Mouse (Mus musculus) kidney, embryonic 15.5 days (tissue): ENCODE results near the gene Herc2. TPM values are rescaled to one million over a fixed set of nuclear protein-coding genes. Genes with fewer than 3 reads are reported as not detected.

Source experiments
- ATAC-seq: fragments of 200-750 bp; cut with Nextera tagmentation; replicated peaks from 2 replicates; pipeline ENCODE4 v1.8.0; 2017; ENCODE audit warnings: moderate TSS enrichment; ENCODE audit not compliant: low FRiP score
- H3K27ac ChIP-seq: fragments of 300-500 bp; sonication (generic); 2 replicates; pipeline ENCODE4 v1.5.1; 2015; ENCODE audit warnings: mild to moderate bottlenecking, inconsistent platforms
- H3K27me3 ChIP-seq: fragments of 300-500 bp; sonication (generic); 2 replicates; pipeline ENCODE4 v1.6.1; 2015; ENCODE audit warnings: inconsistent platforms
- H3K36me3 ChIP-seq: fragments of 300-500 bp; sonication (generic); 2 replicates; pipeline ENCODE4 v1.6.1; 2015; ENCODE audit warnings: inconsistent platforms
- H3K4me1 ChIP-seq: fragments of 300-500 bp; sonication (generic); 2 replicates; pipeline ENCODE4 v1.6.1; 2015; ENCODE audit warnings: inconsistent platforms
- H3K4me2 ChIP-seq: fragments of 300-500 bp; sonication (generic); 2 replicates; pipeline ENCODE4 v1.6.1; 2015; ENCODE audit warnings: moderate library complexity, mild to moderate bottlenecking, inconsistent platforms
- H3K4me3 ChIP-seq: fragments of 300-500 bp; sonication (generic); replicated peaks from 2 replicates; pipeline ENCODE4 v1.5.1; 2015; ENCODE audit warnings: mild to moderate bottlenecking, inconsistent platforms
- H3K9ac ChIP-seq: fragments of 300-500 bp; sonication (generic); 2 replicates; pipeline ENCODE4 v1.6.1; 2015; ENCODE audit warnings: mild to moderate bottlenecking, inconsistent platforms
- H3K9me3 ChIP-seq: fragments of 300-500 bp; sonication (generic); replicated peaks from 2 replicates; pipeline ENCODE4 v1.6.1; 2016; ENCODE audit warnings: inconsistent platforms
- WGBS: fragments of 180-500 bp; shearing (Covaris S2); methylation state at CpG from one replicate; pipeline ENCODE4 v1.1.7; 2015; ENCODE audit warnings: mixed read lengths; 5-methylcytosine and 5-hydroxymethylcytosine counted together
- polyA plus RNA-seq: library from polyadenylated mRNA; unstranded; fragments of >200 nt; fragmentation: Nextera tagmentation; extraction: Ambion mirVana; gene quantifications from 2 replicates; pipeline ENCODE4 v1.2.1, GENCODE M21; 2015

Herc2 gene
- polyA plus RNA-seq, 1 experiment from 2014 or later = 24.3 TPM

DNA sequence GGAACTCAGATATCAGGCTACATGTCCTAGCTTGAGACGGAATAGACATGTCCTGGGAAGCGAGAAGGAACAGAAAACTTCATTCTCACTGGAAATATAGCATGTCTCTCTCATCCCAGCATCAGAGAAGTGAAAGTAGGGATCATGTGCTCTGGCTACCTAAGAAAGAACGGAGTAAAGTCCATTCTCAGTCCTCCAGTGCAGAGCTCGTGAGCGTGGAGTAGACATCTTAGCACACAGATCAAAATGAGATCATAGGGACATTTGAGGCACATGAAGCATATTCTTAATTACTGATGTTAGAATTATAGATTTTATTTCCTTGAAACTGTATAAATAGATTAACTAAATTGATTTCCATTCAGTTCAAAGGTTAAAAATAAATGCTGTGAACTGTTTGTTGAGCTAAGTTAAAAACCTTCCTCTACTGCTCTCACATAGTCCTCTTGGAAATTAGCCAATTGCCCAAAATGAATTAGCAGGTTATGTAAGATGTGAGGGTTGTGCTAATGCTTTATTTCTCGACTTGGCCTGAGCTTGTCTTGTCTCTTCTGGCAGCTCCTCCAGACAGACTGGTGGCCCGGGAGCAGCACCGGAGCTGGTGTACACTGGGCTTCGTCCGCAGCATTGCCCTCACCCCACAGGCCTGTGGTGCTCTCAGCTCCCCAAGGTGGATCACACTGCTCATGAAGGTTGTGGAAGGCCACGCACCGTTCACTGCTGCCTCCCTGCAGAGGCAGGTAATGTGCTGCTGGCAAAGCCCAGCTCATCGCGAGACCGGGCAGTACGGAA, 102.1 kb downstream of the Herc2 start:
- H3K4me2 ChIP-seq = no peak overlapping the region
- no peak overlapping the region for H3K27ac ChIP-seq
- no peak for ATAC-seq
- no peak overlapping the region for H3K9ac ChIP-seq
- no peaks in the 10 kb centered on the region for H3K4me1 ChIP-seq
- WGBS = 92% methylated on average over 16 of the region's 16 CpGs
- H3K9me3 ChIP-seq = no peaks in the 10 kb centered on the region
- H3K4me3 ChIP-seq = no peak overlapping the region
- peaks cover 83% of the 10 kb centered on the region for H3K36me3 ChIP-seq
- no peaks in the 10 kb centered on the region for H3K27me3 ChIP-seq

DNA sequence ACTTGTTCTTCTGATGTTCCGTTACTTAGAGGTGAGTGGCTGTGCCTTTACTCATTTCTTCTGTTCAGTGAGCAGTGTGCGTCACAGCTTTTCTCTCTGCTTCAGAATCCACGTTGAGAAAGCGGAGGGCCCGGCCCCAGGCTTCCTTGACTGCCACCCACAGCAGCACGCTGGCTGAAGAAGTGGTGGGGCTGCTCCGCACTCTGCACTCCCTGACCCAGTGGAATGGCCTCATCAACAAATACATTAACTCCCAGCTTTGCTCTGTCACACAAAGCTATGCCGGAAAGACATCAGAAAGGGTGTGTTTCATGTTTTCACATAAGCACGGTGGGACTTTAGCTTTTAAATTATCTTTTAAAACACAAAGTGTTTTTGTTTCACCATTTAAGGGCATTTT, 103.2 kb downstream of the Herc2 start:
- peak; percentile 58; the same call in 1 of the 2 replicates for ATAC-seq
- WGBS = 79% methylated on average over 9 of the region's 9 CpGs
- Histone ChIP-seq H3K36me3 (peaks cover 83% of the 10 kb centered on the region), H3K9ac (no peak overlapping the region), H3K27me3 (no peaks in the 10 kb centered on the region), H3K9me3 (no peaks in the 10 kb centered on the region), H3K4me2 (no peak overlapping the region), H3K27ac (no peak overlapping the region), H3K4me3 (no peak overlapping the region), H3K4me1 (no peaks in the 10 kb centered on the region)

DNA sequence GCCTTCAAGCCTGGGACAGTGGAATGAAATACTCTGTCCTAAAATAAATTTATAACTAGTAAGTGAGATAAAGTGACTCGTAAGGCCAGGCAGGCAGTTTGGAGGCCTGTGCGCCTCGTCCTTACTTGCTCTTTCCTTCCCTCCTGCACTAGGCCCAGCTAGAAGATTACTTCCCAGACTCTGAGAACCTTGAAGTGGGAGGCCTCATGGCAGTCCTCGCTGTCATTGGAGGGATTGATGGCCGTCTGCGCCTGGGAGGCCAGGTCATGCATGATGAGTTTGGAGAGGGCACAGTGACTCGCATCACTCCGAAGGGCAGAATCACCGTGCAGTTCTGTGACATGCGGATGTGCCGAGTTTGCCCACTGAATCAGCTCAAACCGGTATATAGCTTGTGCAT, 103.6 kb downstream of the Herc2 start:
- ATAC-seq = 0 out of 2 replicates have a peak, but pooled peaks have one; percentile 52
- H3K27ac ChIP-seq = no peak overlapping the region
- peaks cover 85% of the 10 kb centered on the region for H3K36me3 ChIP-seq
- H3K9ac ChIP-seq = no peak overlapping the region
- WGBS = 73% methylated on average over 12 of the region's 12 CpGs
- H3K9me3 ChIP-seq = no peaks in the 10 kb centered on the region
- no peak overlapping the region for H3K4me3 ChIP-seq
- H3K4me1 ChIP-seq = no peaks in the 10 kb centered on the region
- no peak overlapping the region for H3K4me2 ChIP-seq
- no peaks in the 10 kb centered on the region for H3K27me3 ChIP-seq

DNA sequence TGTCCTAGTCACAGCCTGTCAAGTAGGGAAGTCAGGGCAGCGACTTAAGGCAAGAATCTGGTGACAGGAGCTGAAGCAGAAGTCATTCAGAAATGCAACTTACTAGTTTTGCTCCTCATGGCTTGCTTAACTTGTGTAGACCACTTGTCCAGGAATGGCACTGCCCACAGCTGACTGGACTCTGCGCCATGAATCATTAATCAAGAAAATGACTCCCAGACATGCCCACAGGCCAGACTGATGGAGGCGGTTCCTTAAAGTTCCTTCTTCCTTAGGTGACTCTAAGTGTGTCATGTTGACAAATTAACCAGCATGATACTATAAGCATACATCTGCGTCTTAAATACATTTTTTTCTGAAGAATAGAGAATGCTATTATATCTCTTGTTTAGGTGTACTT, 113.3 kb downstream of the Herc2 start:
- Histone ChIP-seq H3K4me3 (no peak overlapping the region), H3K27ac (no peak overlapping the region), H3K4me2 (no peak overlapping the region), H3K9ac (no peak overlapping the region), H3K36me3 (peaks cover 46% of the 10 kb centered on the region), H3K9me3 (no peaks in the 10 kb centered on the region), H3K4me1 (no peaks in the 10 kb centered on the region), H3K27me3 (no peaks in the 10 kb centered on the region)
- 0 out of 2 replicates have a peak, but pooled peaks have one; percentile 22 for ATAC-seq
- 76% methylated on average over 4 of the region's 4 CpGs for WGBS

DNA sequence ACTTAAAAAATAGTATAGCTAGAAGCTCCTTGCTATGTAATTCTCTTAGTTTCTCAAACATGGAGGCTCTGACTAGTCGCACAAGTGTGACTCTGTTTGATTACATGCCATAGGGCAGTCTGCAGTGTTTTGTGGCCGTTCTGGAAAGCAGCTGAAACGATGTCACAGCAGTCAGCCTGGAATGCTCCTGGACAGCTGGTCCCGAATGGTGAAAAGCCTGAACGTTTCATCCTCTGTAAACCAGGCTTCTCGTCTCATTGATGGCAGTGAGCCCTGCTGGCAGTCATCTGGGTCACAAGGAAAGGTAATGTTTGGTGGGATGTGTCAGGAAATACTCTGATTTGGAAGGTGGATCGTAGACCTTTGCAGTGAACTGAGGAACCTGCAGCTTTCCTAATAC, 118.7 kb downstream of the Herc2 start:
- 67% methylated on average over 7 of the region's 7 CpGs for WGBS
- no peak overlapping the region for H3K27ac ChIP-seq
- no peak overlapping the region for H3K4me2 ChIP-seq
- no peak overlapping the region for H3K9ac ChIP-seq
- H3K4me3 ChIP-seq = no peak overlapping the region
- no peak for ATAC-seq
- H3K9me3 ChIP-seq = no peaks in the 10 kb centered on the region
- no peaks in the 10 kb centered on the region for H3K27me3 ChIP-seq
- H3K36me3 ChIP-seq = peaks cover 49% of the 10 kb centered on the region
- H3K4me1 ChIP-seq = no peaks in the 10 kb centered on the region

DNA sequence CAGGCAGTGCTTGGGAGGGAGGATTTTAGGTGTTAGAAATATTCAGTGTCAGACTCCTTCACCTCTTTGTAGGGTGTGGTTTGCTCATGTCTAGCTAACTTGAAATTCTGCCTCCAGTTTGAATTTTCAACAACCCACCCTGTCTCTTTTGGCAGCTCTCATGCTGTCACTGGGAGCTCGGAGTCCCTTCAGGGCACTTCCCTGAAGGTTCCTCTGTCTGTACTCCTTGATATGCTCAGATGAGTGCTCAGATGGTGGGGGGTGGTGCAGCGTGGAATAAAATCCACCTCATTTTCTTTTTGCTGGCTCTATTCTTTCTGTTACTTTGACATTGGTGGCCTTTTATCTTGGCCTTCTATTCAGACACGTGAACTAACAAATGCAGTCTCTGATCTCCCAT, 127.4 kb downstream of the Herc2 start:
- Histone ChIP-seq H3K9ac (no peak overlapping the region), H3K4me1 (no peaks in the 10 kb centered on the region), H3K36me3 (peaks cover 30% of the 10 kb centered on the region), H3K9me3 (no peaks in the 10 kb centered on the region), H3K4me3 (no peak overlapping the region), H3K4me2 (no peak overlapping the region), H3K27ac (no peak overlapping the region), H3K27me3 (no peaks in the 10 kb centered on the region)
- 82% methylated on average over 3 of the region's 3 CpGs for WGBS
- no peak for ATAC-seq

DNA sequence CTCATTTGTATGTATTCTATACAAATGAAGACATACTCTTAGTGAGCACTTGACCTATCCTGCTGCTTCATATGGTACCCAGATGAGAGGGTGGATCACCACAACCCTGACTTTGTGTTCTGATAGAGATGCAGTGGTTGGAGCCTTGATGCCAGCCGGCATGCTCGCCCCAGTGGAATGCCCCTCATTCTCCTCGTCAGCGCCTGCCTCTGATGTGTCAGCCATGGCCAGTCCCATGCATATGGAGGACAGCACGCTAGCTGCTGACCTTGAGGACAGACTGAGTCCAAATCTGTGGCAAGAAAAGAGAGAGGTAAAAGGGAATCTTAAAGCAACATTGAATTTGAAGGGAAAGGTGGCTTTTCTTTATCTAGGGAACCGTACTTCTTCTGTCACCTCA, 141.0 kb downstream of the Herc2 start:
- Histone ChIP-seq H3K9ac (no peak overlapping the region), H3K27me3 (no peaks in the 10 kb centered on the region), H3K4me2 (no peak overlapping the region), H3K27ac (no peak overlapping the region), H3K9me3 (no peaks in the 10 kb centered on the region), H3K4me1 (no peaks in the 10 kb centered on the region), H3K4me3 (no peak overlapping the region), H3K36me3 (peaks cover 71% of the 10 kb centered on the region)
- 96% methylated on average over 6 of the region's 6 CpGs for WGBS
- no peak for ATAC-seq

DNA sequence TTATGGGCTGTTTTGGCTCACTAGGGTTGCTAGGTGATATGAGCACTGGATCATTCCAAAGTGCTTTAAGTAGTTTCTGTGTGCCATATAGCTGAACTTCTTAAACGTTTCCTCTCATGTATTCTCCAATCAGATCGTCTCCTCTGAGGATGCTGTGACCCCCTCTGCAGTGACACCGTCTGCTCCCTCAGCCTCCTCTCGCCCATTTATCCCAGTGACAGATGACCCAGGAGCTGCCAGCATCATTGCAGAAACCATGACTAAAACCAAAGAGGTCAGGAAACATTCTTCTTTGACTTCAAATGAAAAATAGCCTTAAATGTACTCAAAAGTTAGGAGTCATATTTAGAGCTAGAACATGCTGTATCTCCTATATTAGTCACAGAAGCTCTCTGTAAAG, 141.7 kb downstream of the Herc2 start:
- Histone ChIP-seq H3K36me3 (peaks cover 73% of the 10 kb centered on the region), H3K4me2 (no peak overlapping the region), H3K4me3 (no peak overlapping the region), H3K27me3 (no peaks in the 10 kb centered on the region), H3K9me3 (no peaks in the 10 kb centered on the region), H3K4me1 (no peaks in the 10 kb centered on the region), H3K9ac (no peak overlapping the region), H3K27ac (no peak overlapping the region)
- no peak for ATAC-seq
- 70% methylated on average over 4 of the region's 4 CpGs for WGBS

DNA sequence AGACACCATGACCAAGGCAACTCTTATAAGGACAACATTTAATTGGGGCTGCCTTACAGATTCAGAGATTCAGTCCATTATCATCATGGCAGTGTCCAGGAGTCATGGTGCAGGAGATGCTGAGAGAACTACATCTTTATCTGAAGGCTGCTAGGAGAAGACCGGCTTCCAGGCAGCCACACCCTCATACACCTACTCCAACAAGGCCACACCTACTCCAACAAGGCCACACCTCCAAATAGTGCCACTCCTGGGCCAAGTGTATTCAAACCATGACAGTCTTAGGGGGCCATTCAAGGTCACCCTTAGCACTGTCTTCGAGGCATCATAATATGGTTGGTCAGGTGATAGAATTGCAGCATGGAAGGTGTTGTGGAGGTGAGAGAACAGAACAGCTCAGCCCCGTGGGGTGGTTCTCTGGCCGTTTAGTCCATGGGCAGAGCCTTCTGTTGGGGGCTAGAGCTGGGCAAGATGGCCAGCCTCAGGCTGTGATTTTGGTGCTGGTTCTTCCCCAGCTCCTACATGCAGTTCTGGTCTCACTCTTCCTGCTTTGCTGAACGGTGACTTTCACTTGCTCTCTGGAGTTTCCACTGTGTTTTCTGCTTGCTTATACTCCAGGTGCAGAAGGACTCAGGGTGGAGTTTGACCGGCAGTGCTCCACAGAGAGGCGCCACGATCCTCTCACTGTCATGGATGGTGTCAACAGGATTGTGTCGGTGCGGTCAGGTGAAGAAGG, 151.7 kb downstream of the Herc2 start:
- H3K27me3 ChIP-seq = no peaks in the 10 kb centered on the region
- no peak for ATAC-seq
- no peaks in the 10 kb centered on the region for H3K9me3 ChIP-seq
- no peak overlapping the region for H3K27ac ChIP-seq
- no peak overlapping the region for H3K4me2 ChIP-seq
- H3K36me3 ChIP-seq = peaks cover 85% of the 10 kb centered on the region
- WGBS = 94% methylated on average over 10 of the region's 10 CpGs
- no peaks in the 10 kb centered on the region for H3K4me1 ChIP-seq
- H3K9ac ChIP-seq = no peak overlapping the region
- H3K4me3 ChIP-seq = no peak overlapping the region

DNA sequence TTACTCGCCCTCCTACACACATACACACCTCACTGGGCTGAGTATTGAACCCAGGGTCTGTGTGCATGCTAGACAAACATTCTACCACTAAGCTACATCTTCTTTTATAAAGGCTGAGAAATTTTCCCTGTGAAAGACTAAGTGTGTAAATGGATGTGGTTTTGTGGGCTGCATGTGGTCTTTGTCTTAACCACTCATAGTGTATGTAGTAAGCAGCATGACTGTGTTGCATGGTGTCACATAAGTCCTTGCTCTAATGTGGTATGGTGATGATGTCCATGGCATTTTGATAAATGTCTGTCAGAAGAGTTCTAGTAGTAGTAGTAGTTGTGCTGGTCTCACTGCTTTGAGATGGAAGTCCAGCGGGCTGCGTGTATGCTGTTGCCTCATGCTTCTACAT, 152.8 kb downstream of the Herc2 start:
- Histone ChIP-seq H3K27ac (no peak overlapping the region), H3K36me3 (peaks cover 80% of the 10 kb centered on the region), H3K4me3 (no peak overlapping the region), H3K4me2 (no peak overlapping the region), H3K9ac (no peak overlapping the region), H3K9me3 (no peaks in the 10 kb centered on the region), H3K4me1 (no peaks in the 10 kb centered on the region), H3K27me3 (no peaks in the 10 kb centered on the region)
- WGBS = 93% methylated on average over 3 of the region's 3 CpGs
- ATAC-seq = no peak

DNA sequence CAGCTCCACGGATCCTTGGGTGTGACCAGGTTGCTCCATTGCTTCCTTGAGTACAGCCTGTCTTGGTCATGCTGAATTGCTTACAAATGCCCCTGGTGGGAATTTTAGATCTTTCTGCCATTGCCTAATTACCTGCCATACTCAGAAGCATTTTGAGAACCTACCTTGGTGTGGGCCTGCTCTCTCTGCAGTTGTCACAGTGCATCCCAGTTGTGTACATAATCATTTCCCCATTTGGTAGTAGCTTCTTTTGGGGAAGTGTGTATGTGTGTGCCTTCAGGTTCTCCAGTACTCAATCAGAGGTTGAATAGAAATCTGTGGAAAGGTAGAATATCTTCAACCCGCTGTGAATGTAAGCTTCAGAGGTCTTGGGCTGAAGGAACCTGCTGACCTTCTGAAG, 153.3 kb downstream of the Herc2 start:
- ATAC-seq = no peak

DNA sequence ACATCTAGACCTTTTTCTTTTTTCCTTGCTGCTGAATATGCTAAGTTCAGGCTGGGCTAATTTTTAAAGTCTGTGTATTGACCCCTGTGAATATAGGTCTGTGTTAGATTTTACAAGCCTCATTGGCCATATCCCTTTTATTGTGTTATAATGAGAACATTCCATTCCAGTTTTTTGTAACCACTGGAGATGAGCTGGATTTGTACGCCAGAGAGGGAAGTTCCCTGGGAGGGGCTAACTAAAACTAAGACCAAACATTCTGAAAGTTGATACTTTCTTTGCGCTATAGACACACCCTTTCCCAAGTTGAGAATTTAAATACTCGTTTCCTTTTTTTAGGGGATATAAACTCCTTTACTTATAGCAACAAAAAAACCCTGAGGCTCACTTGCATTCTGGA, 154.9 kb downstream of the Herc2 start:
- Histone ChIP-seq H3K27me3 (no peaks in the 10 kb centered on the region), H3K27ac (no peak overlapping the region), H3K9ac (no peak overlapping the region), H3K36me3 (peaks cover 81% of the 10 kb centered on the region), H3K4me1 (no peaks in the 10 kb centered on the region), H3K9me3 (no peaks in the 10 kb centered on the region), H3K4me3 (no peak overlapping the region), H3K4me2 (no peak overlapping the region)
- 79% methylated on average over 3 of the region's 3 CpGs for WGBS
- no peak for ATAC-seq

More for the DNA sequence above, 153.3 kb downstream of the Herc2 start:
- no peak overlapping the region for H3K27ac ChIP-seq
- H3K4me1 ChIP-seq = no peaks in the 10 kb centered on the region
- H3K36me3 ChIP-seq = peaks cover 78% of the 10 kb centered on the region
- H3K9me3 ChIP-seq = no peaks in the 10 kb centered on the region
- WGBS = 94% methylated on average over 2 of the region's 2 CpGs
- no peak overlapping the region for H3K4me2 ChIP-seq
- H3K9ac ChIP-seq = no peak overlapping the region
- H3K4me3 ChIP-seq = no peak overlapping the region
- H3K27me3 ChIP-seq = no peaks in the 10 kb centered on the region
